In genomic region chr12:87003606-87004005, GRCm38 (mm10) we compare ENCODE assay signal across 37 mouse cellular contexts. TPM values are rescaled to one million over a fixed set of nuclear protein-coding genes. Genes with fewer than 3 reads are reported as not detected.
"Had no signal": no experiment of that assay in that cellular context is flagged by ENCODE, and none has a peak within 500 bp of the region (broad histone marks: within the 10 kb centered on the region; RNA-seq: fewer than 3 reads in every experiment).

No protein-coding gene starts in this region.

- H3K4me2 ChIP-seq: limb, embryonic 12.5 days; limb, embryonic 13.5 days; limb, embryonic 15.5 days; liver, embryonic 11.5 days; liver, embryonic 12.5 days; liver, embryonic 13.5 days; liver, embryonic 15.5 days; lung, embryonic 14.5 days; lung, embryonic 15.5 days; midbrain, embryonic 12.5 days; midbrain, embryonic 13.5 days; midbrain, embryonic 15.5 days; neural tube, embryonic 12.5 days had no signal

- ATAC-seq: liver, embryonic 12.5 days; liver, postnatal 0 days; lung, postnatal 0 days; midbrain, embryonic 13.5 days; midbrain, embryonic 15.5 days; midbrain, embryonic 16.5 days had no signal

- H3K27ac ChIP-seq: limb, embryonic 10.5 days; limb, embryonic 12.5 days; limb, embryonic 13.5 days; limb, embryonic 15.5 days; liver, embryonic 12.5 days; liver, embryonic 13.5 days; liver, embryonic 14.5 days; liver, embryonic 15.5 days; lung, embryonic 15.5 days; macrophage; midbrain, embryonic 12.5 days; midbrain, embryonic 13.5 days; midbrain, embryonic 15.5 days; neural tube, embryonic 12.5 days had no signal

- H3K9me3 ChIP-seq: limb, embryonic 10.5 days; limb, embryonic 12.5 days; limb, embryonic 13.5 days; limb, embryonic 15.5 days; liver, embryonic 12.5 days; liver, embryonic 13.5 days; liver, embryonic 15.5 days; lung, embryonic 15.5 days; midbrain, embryonic 12.5 days; midbrain, embryonic 13.5 days; midbrain, embryonic 15.5 days; neural tube, embryonic 12.5 days had no signal

- H3K36me3 ChIP-seq: limb, embryonic 10.5 days; limb, embryonic 12.5 days; limb, embryonic 13.5 days; limb, embryonic 15.5 days; liver, embryonic 12.5 days; liver, embryonic 13.5 days; liver, embryonic 15.5 days; lung, embryonic 15.5 days; midbrain, embryonic 12.5 days; midbrain, embryonic 13.5 days; midbrain, embryonic 15.5 days; neural tube, embryonic 12.5 days had no signal

- H3K4me1 ChIP-seq: limb, embryonic 10.5 days; limb, embryonic 12.5 days; limb, embryonic 13.5 days; limb, embryonic 15.5 days; liver, embryonic 12.5 days; liver, embryonic 13.5 days; liver, embryonic 15.5 days; megakaryocyte, embryonic 14.5 days had no signal

- H3K9ac ChIP-seq: limb, embryonic 12.5 days; limb, embryonic 13.5 days; limb, embryonic 15.5 days; liver, embryonic 12.5 days; liver, embryonic 13.5 days; liver, embryonic 14.5 days; liver, embryonic 15.5 days; liver, postnatal 0 days; lung, embryonic 14.5 days; lung, embryonic 15.5 days; midbrain, embryonic 12.5 days; midbrain, embryonic 13.5 days; midbrain, embryonic 15.5 days; neural tube, embryonic 12.5 days had no signal

- H3K27me3 ChIP-seq: lung, embryonic 15.5 days; midbrain, embryonic 13.5 days; midbrain, embryonic 15.5 days; neural tube, embryonic 12.5 days had no signal

- DNase-seq: left cerebral cortex, postnatal 4 days; liver; liver, embryonic 13.5 days; liver, postnatal 0 days; lung, adult 18-20 months; lung, adult 2 months; lung, embryonic 14.5 days; lung, postnatal 10 days; lung, postnatal 14 days; lung, postnatal 36 days; lung, postnatal 4 days; midbrain, embryonic 14.5 days had no signal

- H3K4me3 ChIP-seq: limb, embryonic 10.5 days; limb, embryonic 12.5 days; limb, embryonic 13.5 days; limb, embryonic 15.5 days; liver, embryonic 12.5 days; liver, embryonic 13.5 days; liver, embryonic 15.5 days; lung, embryonic 15.5 days; megakaryocyte, embryonic 14.5 days; midbrain, embryonic 12.5 days; midbrain, embryonic 13.5 days; midbrain, embryonic 15.5 days; myocyte; neural tube, embryonic 12.5 days had no signal

RNA-seq across cellular contexts. Expression of gene Zdhhc22, which starts 13.4 kb away (rescaled TPM):
- total RNA-seq: liver, adult 2 months; megakaryocyte progenitor cell, adult 5-6 weeks; megakaryocyte, adult 5-6 weeks; megakaryocyte-erythroid progenitor cell, adult 5-6 weeks had no signal
- polyA plus RNA-seq: limb, embryonic 13.5 days; limb, embryonic 15.5 days; liver, adult 2 months; liver, embryonic 12.5 days; liver, embryonic 13.5 days; liver, embryonic 14.5 days; liver, embryonic 16.5 days; liver, postnatal 0 days; lung, adult 2 months; lung, embryonic 14.5 days; lung, postnatal 0 days; macrophage had no signal

RNA-seq across cellular contexts. Expression of gene Tmem63c, which starts 17.5 kb away (rescaled TPM):
- total RNA-seq: liver, adult 2 months; megakaryocyte progenitor cell, adult 5-6 weeks; megakaryocyte, adult 5-6 weeks; megakaryocyte-erythroid progenitor cell, adult 5-6 weeks; monocyte, adult 5-6 weeks had no signal
- polyA plus RNA-seq: limb, embryonic 10.5 days; limb, embryonic 11.5 days; limb, embryonic 12.5 days; limb, embryonic 15.5 days; liver, adult 2 months; liver, embryonic 11.5 days; liver, embryonic 12.5 days; liver, embryonic 13.5 days; liver, embryonic 14.5 days; liver, embryonic 15.5 days; liver, embryonic 16.5 days; liver, postnatal 0 days; lung, embryonic 14.5 days; macrophage; myocyte had no signal
